ENCODE assay signal across 8 mouse cellular contexts in the genomic region with DNA sequence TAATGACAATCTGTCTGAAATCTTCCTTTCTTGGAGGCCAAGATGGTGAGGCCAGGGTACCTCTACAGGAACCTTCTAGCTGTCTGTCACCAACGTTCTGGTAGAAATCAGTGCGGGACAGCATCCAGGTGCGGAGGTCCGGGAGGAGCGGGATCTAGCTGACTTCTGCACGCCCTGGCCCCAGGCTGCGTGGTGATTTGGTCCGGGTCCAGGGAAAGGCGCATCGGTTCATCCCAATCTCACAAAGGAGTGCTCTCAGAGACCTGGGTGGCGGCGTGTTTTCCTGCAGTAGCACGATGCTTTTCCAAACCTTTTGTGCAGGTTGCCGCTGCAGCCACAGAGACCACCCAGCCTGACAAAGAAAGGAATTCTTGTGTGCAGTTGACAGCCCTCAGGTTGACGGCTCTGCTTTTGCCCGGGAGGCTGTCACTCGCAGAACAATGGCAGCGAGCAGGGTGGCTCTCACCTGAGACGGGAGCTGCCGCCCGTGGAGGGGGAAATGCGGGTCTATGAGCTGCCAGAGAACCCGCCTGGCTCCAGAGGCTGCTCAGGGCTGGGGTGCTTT. TPM values are rescaled to one million over a fixed set of nuclear protein-coding genes. Genes with fewer than 3 reads are reported as not detected.
DNase-seq lines count a peak whose midpoint lies in the region; ATAC-seq and TF ChIP-seq lines count a peak whose summit lies in the region.

No protein-coding gene starts in this region.

- no peak overlapping the region for H3K27ac ChIP-seq in kidney, embryonic 14.5 days (ENCODE audit: low read depth, low read length)
- H3K27ac ChIP-seq in forebrain, embryonic 12.5 days, result no peak overlapping the region
- H3K27ac ChIP-seq in limb, embryonic 11.5 days (replicated peaks; ENCODE audit: low read depth, low read length), result no peak overlapping the region

- no peak for DNase-seq in kidney, adult 18-20 months
- peak; percentile 46 for DNase-seq in brain, embryonic 14.5 days (ENCODE audit: low read depth)
- DNase-seq in limb, embryonic 11.5 days (ENCODE audit: low spot score), result peak; percentile 38
- no peak for DNase-seq in yolk sac, embryonic 10.5 days (ENCODE audit: low spot score)
- no peak for DNase-seq in frontal cortex, postnatal 10 days (ENCODE audit: low spot score in 2 of 2)

- no peaks in the 10 kb centered on the region for H3K36me3 ChIP-seq in kidney, embryonic 14.5 days (ENCODE audit: control insufficient read depth, insufficient read depth, low read length)
- no peaks in the 10 kb centered on the region for H3K36me3 ChIP-seq in forebrain, embryonic 12.5 days (replicated peaks)
- H3K36me3 ChIP-seq in limb, embryonic 11.5 days (ENCODE audit: control insufficient read depth, insufficient read depth, low read length), result no peaks in the 10 kb centered on the region

- peak; percentile 36 for ATAC-seq in kidney, embryonic 14.5 days (ENCODE audit: low FRiP score, low TSS enrichment)
- peak; percentile 60; the same call in 1 of the 2 replicates for ATAC-seq in forebrain, embryonic 12.5 days (ENCODE audit: low FRiP score)
- ATAC-seq in limb, embryonic 11.5 days (ENCODE audit: insufficient number of reproducible peaks, low FRiP score, low TSS enrichment, low read depth), result no peak
- no peak for ATAC-seq in activated CD4-positive, CD25-positive, alpha-beta regulatory T cell, adult 4 months

- no peak for TF ChIP-seq POLR2A in brain, embryonic 14.5 days (IDR thresholded peaks at IDR 0.05; ENCODE audit: borderline replicate concordance, extremely low read depth, insufficient read depth, insufficient read length, poor library complexity, severe bottlenecking)

- H3K4me3 ChIP-seq in kidney, embryonic 14.5 days (ENCODE audit: low read length), result peak overlapping the region; percentile 26; the same call in 1 of the 2 replicates
- peak overlapping the region; percentile 27 for H3K4me3 ChIP-seq in forebrain, embryonic 12.5 days (replicated peaks)
- H3K4me3 ChIP-seq in limb, embryonic 11.5 days (ENCODE audit: low read depth, low read length), result no peak overlapping the region; the same call in 1 of the 2 replicates

- no peak overlapping the region for H3K9ac ChIP-seq in kidney, embryonic 14.5 days (ENCODE audit: low read depth, low read length)
- H3K9ac ChIP-seq in forebrain, embryonic 12.5 days, result peak overlapping the region; percentile 38; the same call in 1 of the 2 replicates
- no peak overlapping the region; the same call in 1 of the 2 replicates for H3K9ac ChIP-seq in limb, embryonic 11.5 days (ENCODE audit: low read length)

- peak overlapping the region; percentile 52 for H3K4me2 ChIP-seq in kidney, embryonic 14.5 days (replicated peaks; ENCODE audit: low read depth, low read length)
- H3K4me2 ChIP-seq in forebrain, embryonic 12.5 days, result peak overlapping the region; percentile 57
- peak overlapping the region; percentile 41 for H3K4me2 ChIP-seq in limb, embryonic 11.5 days (ENCODE audit: low read depth, severe bottlenecking)

- peaks cover 4% of the 10 kb centered on the region; the same call in 1 of the 2 replicates for H3K4me1 ChIP-seq in kidney, embryonic 14.5 days (ENCODE audit: control insufficient read depth, insufficient read depth, low read length)
- peaks cover 8% of the 10 kb centered on the region for H3K4me1 ChIP-seq in forebrain, embryonic 12.5 days
- 0 out of 2 replicates have a peak, but pooled peaks cover 2% of the 10 kb centered on the region for H3K4me1 ChIP-seq in limb, embryonic 11.5 days (ENCODE audit: control insufficient read depth, insufficient read depth, low read length)

- peaks cover 13% of the 10 kb centered on the region; the same call in 1 of the 2 replicates for H3K27me3 ChIP-seq in kidney, embryonic 14.5 days (ENCODE audit: control insufficient read depth, insufficient read depth, low read length)
- peaks cover 28% of the 10 kb centered on the region for H3K27me3 ChIP-seq in forebrain, embryonic 12.5 days
- 0 out of 2 replicates have a peak, but pooled peaks cover 2% of the 10 kb centered on the region for H3K27me3 ChIP-seq in limb, embryonic 11.5 days (ENCODE audit: control insufficient read depth, insufficient read depth, low read length)

- no peak for TF ChIP-seq CTCF in brain, embryonic 14.5 days (IDR thresholded peaks at IDR 0.05; ENCODE audit: borderline replicate concordance, extremely low read depth, insufficient read depth, insufficient read length)

- 6% methylated on average over 23 of the region's 23 CpGs for WGBS in kidney, embryonic 14.5 days
- 3% methylated on average over 23 of the region's 23 CpGs for WGBS in forebrain, embryonic 12.5 days
- WGBS in limb, embryonic 11.5 days, result 13% methylated on average over 23 of the region's 23 CpGs

- H3K9me3 ChIP-seq in kidney, embryonic 14.5 days (ENCODE audit: control insufficient read depth, low read length), result peaks cover 2% of the 10 kb centered on the region; the same call in 1 of the 2 replicates
- no peaks in the 10 kb centered on the region for H3K9me3 ChIP-seq in forebrain, embryonic 12.5 days
- H3K9me3 ChIP-seq in limb, embryonic 11.5 days (ENCODE audit: control insufficient read depth, low read length), result no peaks in the 10 kb centered on the region

RNA-seq across cellular contexts. Expression of gene Xpa, which starts 6.5 kb away (rescaled TPM):
- polyA plus RNA-seq in kidney, embryonic 14.5 days (2014; fragmentation: Nextera tagmentation; extraction: Ambion mirVana), result 23.8 and 24.3 TPM in 2 replicates
- 35.3 and 40.2 TPM in 2 replicates for polyA plus RNA-seq in brain, embryonic 14.5 days (2012; rRNA removed)
- polyA plus RNA-seq in forebrain, embryonic 12.5 days (2016; fragmentation: Nextera tagmentation; extraction: Ambion mirVana), result 27.6 and 35.3 TPM in 2 replicates
- 26.1 and 27.3 TPM in 2 replicates for polyA plus RNA-seq in limb, embryonic 11.5 days (2014; fragmentation: Nextera tagmentation; extraction: Ambion mirVana)
- 10 to 100 TPM; 10.9 to 17.7 TPM for polyA plus RNA-seq in activated CD4-positive, CD25-positive, alpha-beta regulatory T cell, adult 4 months (2017; shearing (Covaris generic))

Comparison
In these comparisons a context has a peak if more than half of its experiments do, and no peak if none do; other contexts are left out.
1. ATAC-seq: peak in kidney, embryonic 14.5 days (single experiment) and forebrain, embryonic 12.5 days (single experiment); none in limb, embryonic 11.5 days (single experiment) and activated CD4-positive, CD25-positive, alpha-beta regulatory T cell, adult 4 months (single experiment).
2. DNase-seq: peak in brain, embryonic 14.5 days (single experiment) and limb, embryonic 11.5 days (single experiment); none in kidney, adult 18-20 months (single experiment), yolk sac, embryonic 10.5 days (single experiment) and frontal cortex, postnatal 10 days (0 of 2).
3. Peak in every context shown above with its lines, with median percentiles within 50 percentile points of each other: H3K4me2 ChIP-seq.